Mouse (Mus musculus) intestine, embryonic 15.5 days (tissue): ENCODE data around the gene Cep170. TPM values are rescaled to one million over a fixed set of nuclear protein-coding genes. Genes with fewer than 3 reads are reported as not detected.
"Not testable (repeated sequence)": the region's sequence is repeated elsewhere in the genome, so short reads cannot be mapped to it uniquely, and the experiment has no call there.

Source experiments
- ATAC-seq: fragments of 200-750 bp; cut with Nextera tagmentation; 2 replicates; pipeline ENCODE4 v1.8.0; 2017; ENCODE audit warnings: moderate TSS enrichment, moderate library complexity
- H3K27ac ChIP-seq: fragments of 300-500 bp; sonication (generic); 2 replicates; pipeline ENCODE4 v1.5.1; 2015; ENCODE audit warnings: mild to moderate bottlenecking, inconsistent platforms
- H3K27me3 ChIP-seq: fragments of 300-500 bp; sonication (generic); replicated peaks from 2 replicates; pipeline ENCODE4 v1.6.1; 2015; ENCODE audit warnings: inconsistent platforms
- H3K36me3 ChIP-seq: fragments of 300-500 bp; sonication (generic); 2 replicates; pipeline ENCODE4 v1.6.1; 2015; ENCODE audit warnings: inconsistent platforms
- H3K4me1 ChIP-seq: fragments of 300-500 bp; sonication (generic); replicated peaks from 2 replicates; pipeline ENCODE4 v1.6.1; 2015; ENCODE audit warnings: inconsistent platforms
- H3K4me2 ChIP-seq: fragments of 300-500 bp; sonication (generic); replicated peaks from 2 replicates; pipeline ENCODE4 v1.6.1; 2015; ENCODE audit warnings: mild to moderate bottlenecking, inconsistent platforms
- H3K4me3 ChIP-seq: fragments of 300-500 bp; sonication (generic); replicated peaks from 2 replicates; pipeline ENCODE4 v1.5.1; 2015; ENCODE audit warnings: inconsistent platforms
- H3K9ac ChIP-seq: fragments of 300-500 bp; sonication (generic); 2 replicates; pipeline ENCODE4 v1.6.1; 2015; ENCODE audit warnings: inconsistent platforms
- H3K9me3 ChIP-seq: fragments of 300-500 bp; sonication (generic); 2 replicates; pipeline ENCODE4 v1.6.1; 2016; ENCODE audit warnings: inconsistent platforms
- WGBS: fragments of 180-500 bp; shearing (Covaris S2); methylation state at CpG from one replicate; pipeline ENCODE4 v1.1.7; 2015; 5-methylcytosine and 5-hydroxymethylcytosine counted together
- polyA plus RNA-seq: library from polyadenylated mRNA; unstranded; fragments of >200 nt; fragmentation: Nextera tagmentation; extraction: Ambion mirVana; gene quantifications from 2 replicates; pipeline ENCODE4 v1.2.1, GENCODE M21; 2015

Gene Cep170
- 13.6 and 17.6 TPM in 2 replicates for polyA plus RNA-seq

DNA sequence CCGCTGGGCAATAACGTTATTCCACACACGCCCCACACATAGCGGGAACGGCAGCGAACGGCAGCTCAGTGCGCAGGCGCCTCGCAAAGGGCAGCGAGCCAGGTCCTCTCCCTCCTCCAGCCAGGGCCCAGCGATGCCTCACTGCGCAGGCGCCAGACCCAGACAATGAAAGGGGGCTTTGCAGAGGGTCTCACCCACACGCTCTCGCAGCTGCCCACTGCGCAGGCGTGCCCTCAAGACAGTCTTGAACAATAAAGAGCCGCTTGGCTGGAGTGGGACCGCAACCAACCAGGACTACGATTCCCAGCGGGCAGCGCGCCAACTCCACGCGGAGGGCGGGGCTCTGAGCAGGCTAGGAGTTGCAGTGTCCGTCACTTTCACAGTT is at the start of gene Cep170:
Cep170 (minus strand) TSS at position 32 of the 385 bp plus-strand sequence.
- peak within 1 kb of the TSS; percentile 76 for H3K9ac ChIP-seq
- peak; percentile 94 for ATAC-seq
- peak within 1 kb of the TSS; percentile 65 for H3K4me2 ChIP-seq
- no peaks in the 10 kb centered on the region for H3K36me3 ChIP-seq
- under 1% methylated on average over 28 of the region's 28 CpGs for WGBS
- H3K27me3 ChIP-seq = no peaks in the 10 kb centered on the region
- peaks cover 7% of the 10 kb centered on the region for H3K4me1 ChIP-seq
- H3K4me3 ChIP-seq = peak within 1 kb of the TSS; percentile 87
- peak within 1 kb of the TSS; percentile 96 for H3K27ac ChIP-seq
- H3K9me3 ChIP-seq = no peaks in the 10 kb centered on the region

DNA sequence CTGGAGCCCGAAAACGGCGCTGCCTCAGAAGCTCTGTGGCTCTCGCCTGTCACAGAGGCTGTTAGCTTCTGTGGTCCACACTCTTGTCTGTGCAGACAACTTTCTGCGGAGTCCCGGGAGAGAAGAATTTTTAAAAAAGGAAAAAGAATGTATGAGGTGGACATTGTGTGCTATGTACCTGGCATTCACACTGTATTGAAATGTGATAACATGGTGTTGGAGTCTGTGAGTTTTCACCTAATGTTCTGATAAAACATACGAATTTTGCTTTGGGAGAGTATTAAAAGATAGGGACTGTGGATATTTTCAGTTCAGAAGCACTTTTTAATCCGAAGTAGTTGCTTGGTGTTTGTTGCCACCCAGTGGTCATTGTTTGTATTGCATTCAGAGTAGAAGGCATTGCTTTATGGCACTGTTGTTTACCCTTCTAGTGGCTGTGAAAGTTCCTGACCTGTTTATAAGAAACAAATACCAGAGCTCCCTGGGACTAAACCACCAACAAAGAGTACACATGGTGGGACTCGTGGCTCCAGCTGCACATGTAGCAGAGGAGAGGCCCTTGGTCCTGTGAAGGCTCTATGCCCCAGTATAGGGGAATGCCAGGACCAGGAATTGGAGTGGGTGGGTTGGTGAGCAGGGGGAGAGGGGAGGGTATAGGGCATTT is 48.2 kb upstream of the Cep170 start:
- H3K4me1 ChIP-seq = no peaks in the 10 kb centered on the region
- no peak overlapping the region for H3K9ac ChIP-seq
- no peaks in the 10 kb centered on the region for H3K27me3 ChIP-seq
- H3K4me2 ChIP-seq = no peak overlapping the region
- H3K4me3 ChIP-seq = no peak overlapping the region
- no peaks in the 10 kb centered on the region for H3K36me3 ChIP-seq
- H3K27ac ChIP-seq = no peak overlapping the region
- no peak; the same call in 1 of the 2 replicates for ATAC-seq
- WGBS = 60% methylated on average over 9 of the region's 9 CpGs
- no peaks in the 10 kb centered on the region for H3K9me3 ChIP-seq

DNA sequence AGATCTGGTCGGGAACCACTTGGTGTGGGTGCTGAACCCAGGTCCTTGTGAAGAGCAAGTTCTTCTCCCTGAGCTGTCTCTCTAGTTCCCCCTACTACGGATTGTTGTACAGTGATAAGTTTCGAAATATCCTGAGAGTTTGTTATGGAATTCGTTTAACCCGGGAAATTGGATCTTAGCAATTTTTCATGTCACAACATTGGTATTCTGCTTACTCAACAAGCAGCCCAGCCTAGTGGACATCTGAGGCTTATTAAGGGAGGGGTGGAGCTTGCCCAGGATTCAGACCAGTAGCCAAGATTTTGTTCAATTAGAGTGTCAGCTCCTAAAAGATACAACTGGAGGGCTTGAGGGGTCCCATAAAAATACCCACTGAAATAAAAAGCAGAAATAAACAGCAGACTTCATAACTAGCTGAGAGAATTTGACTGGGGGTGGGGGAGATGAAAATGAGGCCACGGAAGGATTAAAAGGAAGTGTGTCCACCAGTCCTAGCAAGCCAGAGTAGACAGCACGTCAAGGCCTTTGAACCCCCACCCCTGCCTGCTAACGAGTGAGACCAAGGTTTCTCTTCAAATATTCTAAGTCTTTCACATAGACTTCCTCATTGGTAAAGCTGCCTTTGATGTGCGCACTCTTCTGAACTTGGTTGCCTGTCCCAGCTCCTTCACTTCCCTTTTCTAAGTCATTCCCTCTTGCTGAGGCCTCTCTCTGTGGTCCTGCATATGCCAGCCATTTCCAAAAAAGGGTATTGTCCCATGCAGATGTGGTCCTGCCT is 39.1 kb upstream of the Cep170 start:
- Histone ChIP-seq H3K36me3 (no peaks in the 10 kb centered on the region; the same call in 1 of the 2 replicates), H3K9ac (no peak overlapping the region), H3K4me3 (no peak overlapping the region), H3K4me2 (no peak overlapping the region), H3K27ac (no peak overlapping the region), H3K9me3 (no peaks in the 10 kb centered on the region), H3K27me3 (no peaks in the 10 kb centered on the region), H3K4me1 (no peaks in the 10 kb centered on the region)
- WGBS = 80% methylated on average over 9 of the region's 9 CpGs
- ATAC-seq = no peak

DNA sequence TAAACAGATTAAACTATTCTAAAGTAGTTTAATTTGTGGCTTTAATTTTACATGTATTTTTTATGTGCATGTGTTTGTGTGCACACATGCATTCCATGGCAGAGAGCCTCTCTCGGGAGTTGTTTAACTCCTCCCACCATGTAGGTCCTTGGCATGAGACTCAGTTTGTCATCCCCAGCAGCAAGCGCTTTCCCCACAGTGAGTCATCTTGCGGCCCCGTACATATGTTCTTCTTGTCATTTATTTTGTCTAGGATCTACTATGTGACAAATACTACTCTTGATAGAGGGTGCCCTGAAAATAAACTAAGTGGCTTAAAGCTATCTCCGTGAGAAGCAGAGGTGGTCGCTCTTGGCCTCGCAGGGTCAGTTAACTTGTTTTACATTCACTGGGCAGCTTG is 37.5 kb upstream of the Cep170 start:
- Histone ChIP-seq H3K4me1 (no peaks in the 10 kb centered on the region), H3K4me3 (no peak overlapping the region), H3K9ac (no peak overlapping the region), H3K4me2 (no peak overlapping the region), H3K36me3 (no peaks in the 10 kb centered on the region; the same call in 1 of the 2 replicates), H3K27me3 (no peaks in the 10 kb centered on the region), H3K9me3 (no peaks in the 10 kb centered on the region), H3K27ac (no peak overlapping the region)
- WGBS = 89% methylated on average over 7 of the region's 7 CpGs
- no peak for ATAC-seq

DNA sequence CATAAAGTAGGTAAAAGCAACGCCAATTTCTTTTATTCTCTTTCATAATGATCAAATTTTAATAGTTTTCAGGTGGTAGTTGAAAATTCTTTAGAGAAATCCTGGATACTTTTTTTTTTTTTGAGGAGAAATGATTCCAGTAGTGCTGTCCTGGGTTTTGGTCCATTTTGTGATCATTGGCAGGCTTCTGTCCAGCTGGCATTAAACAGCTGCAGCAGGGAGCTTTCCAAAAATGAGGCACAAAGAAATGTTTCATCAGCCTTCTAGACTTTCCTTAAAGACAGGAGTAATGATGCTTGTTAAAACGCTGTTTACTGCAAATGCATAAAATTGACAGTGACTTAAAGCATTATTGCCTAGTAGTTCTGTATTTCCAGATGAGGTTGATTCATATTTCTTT is 35.5 kb upstream of the Cep170 start:
- Histone ChIP-seq H3K27ac (no peak overlapping the region), H3K4me2 (no peak overlapping the region), H3K27me3 (no peaks in the 10 kb centered on the region), H3K4me3 (no peak overlapping the region), H3K4me1 (no peaks in the 10 kb centered on the region), H3K9me3 (no peaks in the 10 kb centered on the region), H3K9ac (no peak overlapping the region), H3K36me3 (no peaks in the 10 kb centered on the region; the same call in 1 of the 2 replicates)
- no peak for ATAC-seq
- WGBS = 68% methylated on average over 2 of the region's 2 CpGs

DNA sequence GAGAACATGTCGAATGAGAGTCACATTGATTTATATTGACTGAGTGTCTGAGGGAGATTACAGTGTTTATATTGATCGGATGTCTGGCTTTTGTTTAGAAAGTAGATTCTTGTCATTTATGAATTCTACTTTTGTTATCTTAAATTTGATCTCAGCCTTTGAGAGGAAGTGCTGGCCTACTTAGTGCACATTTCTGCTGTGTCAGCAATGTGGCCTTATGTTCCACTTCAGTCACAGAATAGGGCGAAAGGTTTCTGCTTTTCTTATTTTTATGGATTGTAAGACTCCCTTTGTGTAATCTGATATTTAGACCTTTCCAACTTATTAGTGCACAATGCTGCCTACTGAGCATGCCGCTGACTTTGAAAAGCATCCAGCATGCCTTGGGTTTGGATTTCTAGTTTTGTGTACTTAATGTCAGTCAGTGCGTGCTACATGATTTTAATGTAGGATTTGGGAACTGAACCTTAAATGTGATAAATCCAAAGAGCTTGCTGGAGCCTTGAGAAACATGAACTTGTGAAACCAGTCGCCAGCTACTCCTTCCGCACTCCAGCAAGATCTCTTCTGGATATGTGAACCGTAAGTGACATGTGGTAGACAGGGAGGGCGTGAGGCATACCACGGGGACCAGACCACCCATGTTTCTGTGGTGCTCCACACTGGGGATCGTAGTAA is 34.9 kb upstream of the Cep170 start:
- no peaks in the 10 kb centered on the region for H3K9me3 ChIP-seq
- no peak overlapping the region for H3K4me3 ChIP-seq
- no peaks in the 10 kb centered on the region for H3K27me3 ChIP-seq
- no peaks in the 10 kb centered on the region; the same call in 1 of the 2 replicates for H3K36me3 ChIP-seq
- 64% methylated on average over 11 of the region's 11 CpGs for WGBS
- ATAC-seq = no peak
- H3K27ac ChIP-seq = no peak overlapping the region
- no peak overlapping the region for H3K9ac ChIP-seq
- H3K4me2 ChIP-seq = no peak overlapping the region
- H3K4me1 ChIP-seq = no peaks in the 10 kb centered on the region

DNA sequence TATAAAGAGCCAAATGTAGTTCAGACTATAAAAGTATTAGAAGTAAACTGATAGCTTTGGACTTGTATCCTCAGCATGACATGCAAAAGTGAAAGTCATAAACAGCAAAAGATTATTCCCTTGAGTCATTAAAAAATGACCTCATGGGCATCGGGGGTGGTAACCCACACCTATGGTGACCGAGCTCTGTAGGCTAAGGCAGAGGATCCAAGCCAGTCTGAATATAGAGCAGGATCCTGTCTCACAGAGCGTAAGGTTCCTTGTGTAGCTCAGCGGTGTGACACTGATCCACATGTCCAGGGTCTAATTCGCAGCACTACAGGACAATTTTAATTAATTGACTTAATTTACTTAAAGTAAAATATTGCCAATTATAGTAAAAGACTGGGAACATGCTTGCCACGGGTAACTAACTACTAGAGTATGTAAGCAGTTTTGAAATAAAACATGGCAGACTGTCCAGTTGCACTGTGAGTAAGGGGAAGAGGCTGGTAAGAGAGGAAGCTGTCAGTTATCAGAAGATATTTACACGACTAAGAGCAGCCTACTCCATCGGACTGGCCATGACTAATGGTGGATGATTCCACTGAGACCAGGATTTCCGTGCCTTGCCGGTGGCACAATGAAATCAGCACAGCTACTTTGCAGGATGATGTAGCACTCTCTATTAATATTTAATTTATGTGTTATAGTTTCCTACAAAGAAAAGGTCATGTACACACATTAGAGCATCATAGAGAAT is 33.4 kb upstream of the Cep170 start:
- Histone ChIP-seq H3K27ac (no peak overlapping the region), H3K27me3 (no peaks in the 10 kb centered on the region), H3K36me3 (no peaks in the 10 kb centered on the region; the same call in 1 of the 2 replicates), H3K9ac (no peak overlapping the region), H3K4me2 (no peak overlapping the region), H3K4me1 (no peaks in the 10 kb centered on the region), H3K9me3 (no peaks in the 10 kb centered on the region), H3K4me3 (no peak overlapping the region)
- 74% methylated on average over 10 of the region's 10 CpGs for WGBS
- ATAC-seq = no peak

DNA sequence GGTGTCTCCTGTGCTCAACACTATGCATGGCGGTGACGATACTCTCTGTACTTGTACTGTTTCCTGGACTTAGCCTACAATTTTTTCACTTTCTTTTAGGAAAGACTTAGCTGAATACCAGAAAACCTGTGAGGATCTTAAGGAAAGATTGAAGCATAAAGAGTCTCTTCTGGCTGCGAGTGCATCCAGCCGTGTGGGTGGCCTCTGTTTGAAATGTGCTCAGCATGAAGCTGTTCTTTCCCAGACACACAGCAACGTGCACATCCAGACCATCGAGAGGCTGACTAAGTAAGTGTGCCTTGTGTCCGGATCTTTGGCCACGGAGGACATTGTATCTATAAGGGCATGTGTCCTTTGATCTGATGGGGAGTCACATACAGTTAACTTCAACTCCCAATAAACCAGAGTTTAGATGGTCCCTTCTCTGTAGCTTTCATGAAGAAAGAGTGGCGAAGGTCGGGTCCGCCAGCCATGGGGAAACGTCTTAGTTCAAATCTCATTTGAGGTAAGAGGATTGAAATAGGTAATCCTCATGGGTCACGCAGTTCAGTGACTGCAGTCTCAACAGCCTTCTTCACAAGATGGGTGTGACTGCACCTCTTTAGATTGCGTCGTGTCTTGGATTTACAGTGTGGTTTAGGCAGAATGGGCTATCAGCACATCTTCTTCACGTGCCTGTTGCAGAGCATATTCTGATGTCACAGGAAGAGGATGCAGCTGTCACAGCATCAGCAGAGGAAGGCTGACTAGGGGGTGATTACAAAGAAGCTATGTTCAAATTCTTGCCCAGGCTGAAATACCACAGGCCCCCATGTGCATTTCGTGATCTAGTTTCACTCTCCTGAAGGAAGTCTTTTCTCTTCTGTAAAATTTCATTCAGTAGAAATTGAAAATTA is 31.5 kb upstream of the Cep170 start:
- WGBS = 80% methylated on average over 17 of the region's 17 CpGs
- no peaks in the 10 kb centered on the region for H3K27me3 ChIP-seq
- no peaks in the 10 kb centered on the region for H3K9me3 ChIP-seq
- no peak overlapping the region for H3K4me2 ChIP-seq
- no peak overlapping the region for H3K4me3 ChIP-seq
- no peak overlapping the region for H3K27ac ChIP-seq
- no peaks in the 10 kb centered on the region for H3K36me3 ChIP-seq
- no peak for ATAC-seq
- H3K9ac ChIP-seq = no peak overlapping the region
- no peaks in the 10 kb centered on the region for H3K4me1 ChIP-seq

DNA sequence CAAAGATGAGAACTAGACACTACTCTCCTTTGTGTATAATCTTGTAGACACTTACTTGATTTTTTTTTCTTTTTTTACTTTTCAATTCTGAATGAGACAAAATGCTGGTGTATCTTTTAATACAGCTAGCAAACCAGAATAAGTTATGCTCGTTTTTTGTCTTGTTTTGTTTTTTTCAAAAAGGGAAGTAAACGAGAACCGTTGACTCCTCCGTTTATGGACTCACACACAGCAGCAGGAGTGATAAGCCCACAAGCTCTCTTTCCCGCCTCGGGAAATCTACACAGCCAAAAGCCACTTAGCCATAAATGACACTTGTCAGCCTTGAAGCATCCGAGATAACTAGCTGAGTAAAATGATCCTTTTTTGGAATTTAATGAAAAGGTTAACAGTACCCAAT is 22.7 kb upstream of the Cep170 start:
- H3K27ac ChIP-seq, H3K4me2 ChIP-seq: not testable (repeated sequence)
- WGBS = 67% methylated on average over 7 of the region's 7 CpGs

DNA sequence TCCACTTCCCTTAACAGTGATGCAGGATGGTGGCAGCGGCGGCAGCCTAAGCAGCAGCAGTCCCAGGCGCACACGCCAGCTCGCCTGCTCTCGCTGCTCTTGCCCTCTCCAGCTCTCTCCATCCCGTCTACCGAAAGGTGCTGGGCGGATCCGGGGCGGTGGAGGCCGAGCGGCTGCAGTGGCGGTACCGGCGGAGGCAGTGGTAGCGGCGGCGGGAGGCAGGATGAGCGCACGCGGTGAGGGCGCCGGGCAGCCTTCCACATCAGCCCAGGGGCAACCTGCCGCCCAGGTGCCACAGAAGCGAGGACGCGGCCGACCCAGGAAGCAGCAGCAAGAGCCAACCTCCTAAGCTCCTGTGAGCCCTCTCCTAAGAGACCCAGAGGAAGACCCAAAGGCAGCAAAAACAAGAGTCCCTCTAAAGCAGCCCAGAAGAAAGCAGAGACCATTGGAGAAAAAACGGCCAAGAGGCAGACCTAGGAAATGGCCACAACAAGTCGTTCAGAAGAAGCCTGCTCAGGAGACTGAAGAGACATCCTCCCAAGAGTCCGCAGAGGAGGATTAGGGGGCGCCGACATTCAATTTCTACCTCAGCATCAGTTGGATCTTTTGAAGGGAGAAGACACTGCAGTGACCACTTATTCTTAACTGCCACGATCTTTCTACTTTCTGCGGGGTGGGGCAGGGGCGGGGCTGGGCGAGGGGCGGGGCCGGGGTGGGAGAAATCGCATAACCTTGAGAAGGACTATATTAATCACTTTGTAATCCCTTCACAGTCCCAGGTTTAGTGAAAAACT is 21.8 kb upstream of the Cep170 start:
- WGBS = 5% methylated on average over 41 of the region's 41 CpGs
- peak overlapping the region; percentile 34 for H3K4me3 ChIP-seq
- H3K9me3 ChIP-seq = no peaks in the 10 kb centered on the region
- peak overlapping the region; percentile 21 for H3K9ac ChIP-seq
- peak; percentile 74 for ATAC-seq
- H3K4me1 ChIP-seq = 0 out of 2 replicates have a peak, but pooled peaks cover 3% of the 10 kb centered on the region
- no peaks in the 10 kb centered on the region for H3K27me3 ChIP-seq
- no peak overlapping the region for H3K27ac ChIP-seq
- H3K4me2 ChIP-seq = peak overlapping the region; percentile 73
- H3K36me3 ChIP-seq = no peaks in the 10 kb centered on the region

More for the DNA sequence above, 22.7 kb upstream of the Cep170 start:
- ATAC-seq, H3K9ac ChIP-seq, H3K9me3 ChIP-seq, H3K27me3 ChIP-seq, H3K36me3 ChIP-seq, H3K4me1 ChIP-seq, H3K4me3 ChIP-seq: not testable (repeated sequence)
